Mouse (Mus musculus): ENCODE measurements around the gene Umps.

DNA sequence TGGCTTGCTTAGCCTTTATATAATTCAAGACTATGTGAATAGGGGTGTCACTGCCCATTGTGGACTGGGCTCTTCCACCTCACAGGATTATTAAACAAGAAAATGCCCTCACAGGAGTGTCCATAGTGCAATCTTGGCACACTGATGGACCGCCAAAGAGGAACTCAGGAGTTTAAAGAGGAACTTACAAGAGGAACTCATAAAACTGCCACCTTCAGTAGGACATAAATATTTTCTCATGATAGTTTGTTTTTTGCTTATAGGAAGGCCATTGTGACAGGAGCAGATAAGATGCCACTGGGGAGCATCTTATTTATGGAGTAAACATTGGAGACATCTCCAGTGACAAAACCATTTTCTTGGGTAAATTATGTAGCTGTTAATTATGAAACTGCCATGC lies 12.0 kb downstream of the Umps start:
- TF ChIP-seq POLR2A (IDR thresholded peaks at IDR 0.05; ENCODE audit: low read depth, low read length) (no peak), CTCF (IDR thresholded peaks at IDR 0.05; ENCODE audit: extremely low read depth, insufficient read depth, insufficient read length, insufficient replicate concordance) (no peak)

Data from spleen, adult 2 months (tissue).